Mouse (Mus musculus) liver, adult 2 months (tissue): ENCODE results near the gene Zdhhc17.

Source experiments
- CTCF ChIP-seq: fragments of 200-500 bp; IDR thresholded peaks from 2 replicates; pipeline ENCODE4 v1.5.1; 2011; ENCODE audit warnings: low read depth, low read length, control low read depth
- POLR2A ChIP-seq: fragments of 200-500 bp; IDR thresholded peaks from 2 replicates; pipeline ENCODE4 v1.6.1; 2011; ENCODE audit warnings: low read length, control low read depth; ENCODE audit not compliant: insufficient read depth; ENCODE audit errors: extremely low read depth

DNA sequence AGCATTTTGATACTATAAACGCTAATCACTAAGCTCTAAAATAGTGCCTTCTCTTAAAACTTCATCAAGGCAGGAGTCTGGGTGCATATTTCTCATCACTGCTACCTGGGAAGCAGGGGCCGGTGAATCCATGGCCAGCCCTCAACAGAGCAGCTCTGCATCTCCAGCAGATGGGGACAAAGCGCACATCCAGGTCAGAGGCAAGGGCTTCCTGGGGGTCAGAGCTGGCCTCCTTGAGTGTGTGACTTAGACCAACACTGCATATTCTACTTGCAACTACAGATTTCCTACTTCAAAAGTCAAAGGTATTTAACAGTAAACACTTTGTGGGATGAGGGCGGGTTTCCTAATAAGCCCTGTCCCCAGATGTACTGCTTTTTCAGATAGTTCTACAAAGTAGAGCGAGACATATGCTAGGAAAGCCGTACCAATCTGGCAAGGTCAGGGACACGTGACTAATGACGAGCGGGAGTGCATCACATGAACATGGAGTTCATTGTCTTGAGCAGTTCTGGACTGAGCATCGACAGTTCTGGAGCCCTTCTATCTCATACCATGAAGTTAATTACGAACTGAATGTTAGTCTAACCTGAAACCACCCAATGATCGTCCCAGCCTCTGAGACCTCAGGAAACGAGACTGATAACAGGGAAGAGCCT, 69.1 kb downstream of the Zdhhc17 start:
- peak; percentile 32 for TF ChIP-seq CTCF
- TF ChIP-seq POLR2A = no peak
